Mouse (Mus musculus) bone marrow, adult 2 months (tissue): ENCODE results near the gene Nrxn1.

Experiments used
- CTCF ChIP-seq: fragments of 200-500 bp; IDR thresholded peaks from 2 replicates; pipeline ENCODE4 v1.5.1; 2011; ENCODE audit warnings: low read length, control low read depth; ENCODE audit not compliant: control insufficient read depth, insufficient read depth
- POLR2A ChIP-seq: fragments of 200-500 bp; IDR thresholded peaks from 2 replicates; pipeline ENCODE4 v1.6.1; 2011; ENCODE audit warnings: low read depth, mild to moderate bottlenecking, control low read depth, low read length, borderline replicate concordance; ENCODE audit not compliant: control insufficient read depth

DNA sequence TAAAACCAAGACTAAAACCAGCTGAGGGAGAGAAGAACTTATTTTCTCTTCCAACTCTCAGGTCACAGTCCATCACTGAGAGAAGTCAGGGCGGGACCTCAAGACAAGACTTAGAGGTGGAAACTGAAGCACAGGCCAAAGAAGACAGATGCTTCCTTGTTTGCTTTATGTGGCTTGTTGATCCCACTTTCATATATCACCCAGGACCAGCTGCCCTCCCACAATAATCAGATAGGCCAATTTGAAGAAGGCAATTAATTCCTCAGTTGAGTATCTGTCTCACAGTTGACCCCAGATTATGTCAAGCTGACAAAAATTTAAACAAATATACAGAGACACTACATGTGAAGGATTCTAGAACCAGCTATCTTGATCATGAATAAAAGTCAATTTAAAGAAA is 312.4 kb downstream of the Nrxn1 start:
- TF ChIP-seq CTCF: no peak
- no peak for TF ChIP-seq POLR2A
